Mouse (Mus musculus): ENCODE measurements at regions not wholly inside any gene's neighbourhood (a gene's known extent, or its start where the extent isn't known, plus 50 kb on each side); places are given as distances from the start of the nearest gene placed in this dataset.
A peak's percentile ranks its signal among the peaks of the same experiment; 100 is the strongest.

GRCm38 (mm10) chr8:90762390-90762789 is 54.8 kb downstream of the Gm19935 start:
- no peak for DNase-seq

- no peak for DNase-seq
These were observed 55.2 kb downstream of the Gm19935 start for GRCm38 (mm10) chr8:90761947-90762346.

DNA sequence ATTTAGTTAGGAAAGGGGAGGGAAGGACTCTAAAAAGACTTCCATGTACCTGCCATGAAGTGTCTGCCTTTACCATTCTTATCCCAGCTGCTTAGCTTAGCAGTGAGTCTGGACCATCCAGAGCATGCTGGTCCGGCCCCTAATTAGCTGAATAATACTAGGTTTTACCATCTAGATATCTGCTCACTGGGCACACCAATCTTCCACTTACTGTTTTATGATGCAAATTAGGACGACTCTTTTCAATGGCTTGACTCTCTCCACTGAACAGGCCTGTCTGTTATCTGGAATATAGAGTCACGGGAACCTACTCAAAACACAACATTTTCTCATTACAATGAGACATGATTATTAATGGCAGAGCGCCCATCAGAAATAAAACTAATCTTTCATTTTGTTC is 55.7 kb downstream of the Gm19935 start:
- DNase-seq, result no peak

DNA sequence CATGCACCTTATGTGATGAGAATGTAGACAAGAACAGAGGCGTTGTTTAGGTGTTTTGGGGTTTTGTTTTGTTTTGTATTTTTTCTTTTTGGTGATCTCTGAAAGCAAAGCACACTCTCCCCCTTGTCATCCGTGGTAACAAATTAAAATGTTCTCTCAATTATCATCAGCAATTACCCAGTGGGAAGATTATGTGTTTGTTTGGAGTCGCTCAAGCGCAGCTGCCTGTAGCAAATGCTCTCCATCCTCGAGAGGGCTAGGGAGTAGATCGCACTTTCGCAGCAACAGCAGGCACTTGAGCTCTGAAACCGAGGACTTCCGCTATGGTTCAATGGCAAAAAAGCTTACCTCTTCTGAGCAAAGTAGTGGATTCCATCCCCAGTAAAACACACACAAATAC is 57.7 kb downstream of the Gm19935 start:
- DNase-seq, result no peak

DNA sequence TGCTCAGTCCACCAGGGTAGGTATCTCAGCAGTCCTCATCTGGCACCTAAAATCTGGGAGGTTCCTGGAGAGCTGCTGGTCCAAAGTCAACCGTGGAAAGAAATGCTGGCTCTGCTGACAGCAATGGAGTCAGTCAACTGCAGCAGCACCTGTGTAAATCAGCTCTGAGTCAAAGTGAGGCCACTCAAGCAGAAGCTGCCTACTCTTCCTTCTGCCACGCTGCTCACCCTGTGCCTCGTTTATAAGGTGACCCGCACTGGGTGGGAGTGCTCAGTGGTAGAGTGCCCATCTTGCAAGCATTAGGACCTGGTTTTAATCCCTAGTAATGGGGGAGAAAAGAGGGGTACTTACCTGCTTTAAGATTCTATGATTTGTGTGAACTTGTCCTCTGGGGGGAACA is 62.2 kb downstream of the Gm19935 start:
- no peak for DNase-seq

GRCm38 (mm10) chr8:90743546-90743945 is 73.6 kb downstream of the Gm19935 start:
- DNase-seq, result no peak

- no peak for DNase-seq
These were observed 76.0 kb downstream of the Gm19935 start for GRCm38 (mm10) chr8:90740963-90741733.

- DNase-seq, result no peak
These were observed 76.8 kb downstream of the Gm19935 start for GRCm38 (mm10) chr8:90740302-90740962.

GRCm38 (mm10) chr8:90728011-90728410 is 89.2 kb downstream of the Gm19935 start:
- no peak for DNase-seq

GRCm38 (mm10) chr8:90725188-90725587 is 92.0 kb downstream of the Gm19935 start:
- DNase-seq, result no peak

GRCm38 (mm10) chr8:90716436-90716835 is 100.8 kb downstream of the Gm19935 start:
- DNase-seq, result no peak

DNA sequence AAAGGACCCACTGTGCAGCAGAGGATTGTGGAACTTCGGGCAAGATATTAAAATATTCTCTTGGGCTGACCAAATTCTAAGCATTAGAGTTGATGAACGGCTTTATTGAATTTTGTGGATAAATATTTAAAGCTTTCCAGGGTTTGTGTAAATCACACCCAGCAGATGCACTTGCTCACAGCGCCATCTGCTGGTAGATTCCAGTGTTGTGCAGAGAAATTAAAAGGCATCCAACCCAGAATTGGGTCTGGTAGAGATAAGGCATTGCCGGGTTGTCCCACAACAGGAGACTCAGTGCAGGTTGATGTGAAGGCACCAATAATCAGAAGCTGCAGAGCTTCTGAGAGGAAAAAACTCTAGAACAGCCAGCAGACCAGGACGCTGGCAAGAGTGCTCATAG is 108.7 kb downstream of the Gm19935 start:
- DNase-seq, result peak; percentile 66

DNA sequence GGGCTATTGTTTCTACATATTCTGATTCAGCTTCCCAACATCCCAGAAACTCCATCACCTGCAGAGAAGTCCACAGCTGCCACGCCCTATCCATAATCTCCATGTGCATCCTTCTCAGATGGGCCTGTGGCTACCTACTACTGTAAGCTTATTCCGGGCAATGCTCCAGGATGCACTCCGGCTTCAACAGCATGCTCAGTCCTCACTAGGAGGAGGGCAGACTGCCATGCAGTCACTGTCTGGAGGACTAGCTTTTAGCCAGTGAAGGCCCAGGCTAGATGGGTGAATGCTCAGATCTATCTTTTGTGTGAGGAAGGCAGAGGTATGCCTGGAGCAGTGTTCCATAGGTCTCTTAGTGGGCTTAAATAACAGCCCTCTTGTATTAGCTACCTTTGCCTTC is 124.7 kb downstream of the Gm19935 start:
- no peak for DNase-seq

- DNase-seq, result no peak
These were observed 132.1 kb downstream of the Gm19935 start for GRCm38 (mm10) chr8:90685076-90685475.

- no peak for DNase-seq
These were observed 146.6 kb downstream of the Gm19935 start for GRCm38 (mm10) chr8:90670471-90671057.

GRCm38 (mm10) chr8:90669396-90669795 is 147.8 kb downstream of the Gm19935 start:
- no peak for DNase-seq

GRCm38 (mm10) chr8:90659066-90659465 is 158.1 kb downstream of the Gm19935 start:
- no peak for DNase-seq

GRCm38 (mm10) chr8:90657641-90658051 is 159.5 kb downstream of the Gm19935 start:
- peak; percentile 60 for DNase-seq

- no peak for DNase-seq
These were observed 160.1 kb downstream of the Gm19935 start for GRCm38 (mm10) chr8:90657116-90657515.

GRCm38 (mm10) chr8:90656436-90657090 is 160.6 kb downstream of the Gm19935 start:
- DNase-seq, result no peak

DNA sequence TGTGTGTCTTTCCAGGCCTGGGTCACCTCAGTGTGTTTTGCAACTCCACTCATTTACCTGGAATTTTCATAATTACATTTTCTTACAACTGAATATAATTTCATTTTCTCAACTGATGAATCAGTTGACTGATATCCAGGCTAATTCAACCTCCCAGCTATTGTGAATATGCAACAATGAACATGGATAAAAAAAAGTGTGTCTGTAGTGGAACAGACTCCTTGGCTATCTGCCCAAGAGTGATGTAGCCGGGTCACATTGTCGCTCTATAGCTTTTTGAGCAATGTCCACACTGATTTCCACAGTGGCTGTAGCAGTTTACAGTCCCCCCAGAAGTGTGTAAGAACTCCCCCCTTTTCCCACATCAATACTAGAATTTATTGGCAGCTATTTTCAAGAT is 162.4 kb downstream of the Gm19935 start:
- no peak for DNase-seq

DNA sequence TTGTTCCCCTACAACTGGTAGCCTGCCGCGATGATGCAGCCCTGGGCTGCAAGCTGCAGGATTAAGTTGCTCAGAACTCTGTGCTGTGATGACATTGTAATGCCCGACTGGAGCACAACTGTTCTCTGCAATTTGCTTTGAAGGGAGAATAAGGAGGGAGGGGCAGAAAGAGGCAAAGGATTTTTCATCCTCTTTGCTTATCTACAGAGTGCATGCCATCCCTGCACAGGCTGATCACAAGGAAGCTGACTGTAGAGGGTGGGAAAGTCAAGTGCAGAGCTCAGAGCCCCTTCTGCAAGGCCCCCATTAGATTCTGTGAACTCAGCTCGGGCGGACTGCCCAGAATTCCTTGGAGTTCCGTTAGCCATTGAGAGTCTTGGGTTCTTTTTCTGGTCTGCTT is 174.8 kb downstream of the Gm19935 start:
- DNase-seq, result no peak

DNA sequence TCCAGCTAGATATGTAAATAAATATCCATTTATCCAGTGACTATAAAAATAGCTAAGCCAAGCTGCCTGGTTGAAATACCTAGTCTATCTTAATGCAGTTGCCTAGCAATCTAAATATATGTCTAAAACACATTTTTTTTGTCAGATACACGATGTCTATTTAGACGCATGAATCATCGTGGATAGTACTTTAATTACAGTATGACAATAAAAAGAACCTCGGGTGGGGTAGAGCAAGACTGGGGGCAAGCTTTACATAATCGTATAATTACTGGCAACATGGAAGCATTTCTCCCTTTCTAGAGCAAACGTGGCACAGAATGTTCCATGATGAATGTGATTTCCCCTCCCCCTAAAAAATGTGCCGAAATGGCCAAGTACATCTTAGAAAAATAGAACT is 180.4 kb downstream of the Gm19935 start:
- DNase-seq, result no peak

Data from right cerebral cortex, postnatal 14 days (tissue).